9 mouse cellular contexts compared by ENCODE assay signal in the genomic region with DNA sequence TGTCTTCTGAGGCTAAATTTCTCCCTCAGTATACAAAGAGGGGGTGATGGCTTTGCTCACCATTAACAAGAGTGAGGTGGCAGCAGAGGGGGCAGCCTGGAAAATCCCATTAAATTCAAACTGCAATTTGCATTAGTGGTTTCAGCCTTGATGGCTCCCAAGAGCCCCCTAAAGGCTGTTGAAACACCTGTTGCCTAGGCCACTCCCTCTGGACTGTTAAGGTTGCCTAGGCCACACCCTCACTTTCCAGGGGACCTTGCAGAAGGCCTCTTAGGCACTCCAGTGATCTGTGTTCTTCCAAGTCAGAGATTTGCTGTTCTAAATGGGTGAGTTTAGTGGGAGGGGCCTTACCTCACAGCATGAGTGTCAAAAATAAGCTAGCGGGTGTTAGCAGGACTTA.
DNase-seq lines count a peak whose midpoint lies in the region; ATAC-seq lines count a peak whose summit lies in the region.
"Had no signal": no experiment of that assay in that cellular context is flagged by ENCODE, and none has a peak within 500 bp of the region (broad histone marks: within the 10 kb centered on the region; RNA-seq: fewer than 3 reads in every experiment).

No protein-coding gene starts in this region.

- WGBS in embryonic facial prominence, embryonic 15.5 days: 82% methylated on average over 1 of the region's 1 CpGs
- 62% methylated on average over 1 of the region's 1 CpGs for WGBS in limb, embryonic 13.5 days
- 74% methylated on average over 1 of the region's 1 CpGs for WGBS in stomach, embryonic 16.5 days

- 0 out of 2 replicates have a peak, but pooled peaks have one; percentile 66 for ATAC-seq in embryonic facial prominence, embryonic 15.5 days (ENCODE audit: insufficient number of reproducible peaks, low FRiP score, low TSS enrichment, low read depth)
- 0 out of 2 replicates have a peak, but pooled peaks have one; percentile 26 for ATAC-seq in limb, embryonic 13.5 days (ENCODE audit: low FRiP score, low read depth)
- ATAC-seq in stomach, embryonic 16.5 days (ENCODE audit: insufficient read depth, low FRiP score): 0 out of 2 replicates have a peak, but pooled peaks have one; percentile 27

- H3K27me3 ChIP-seq in embryonic facial prominence, embryonic 15.5 days: no peaks in the 10 kb centered on the region
- H3K27me3 ChIP-seq in limb, embryonic 13.5 days: peaks cover 7% of the 10 kb centered on the region; the same call in 1 of the 2 replicates
- H3K27me3 ChIP-seq in stomach, embryonic 16.5 days (ENCODE audit: control insufficient read depth, insufficient read depth, low read length): no peaks in the 10 kb centered on the region
- H3K27me3 ChIP-seq: limb, embryonic 15.5 days had no signal

- peaks cover 52% of the 10 kb centered on the region for H3K4me1 ChIP-seq in embryonic facial prominence, embryonic 15.5 days
- H3K4me1 ChIP-seq in limb, embryonic 13.5 days: peaks cover 59% of the 10 kb centered on the region
- H3K4me1 ChIP-seq in stomach, embryonic 16.5 days (ENCODE audit: control insufficient read depth, insufficient read depth, low read length): peaks cover 10% of the 10 kb centered on the region

- no peak overlapping the region for H3K9ac ChIP-seq in embryonic facial prominence, embryonic 15.5 days
- no peak overlapping the region for H3K9ac ChIP-seq in limb, embryonic 13.5 days
- no peak overlapping the region for H3K9ac ChIP-seq in stomach, embryonic 16.5 days (ENCODE audit: low read length)
- H3K9ac ChIP-seq: limb, embryonic 15.5 days had no signal

- no peaks in the 10 kb centered on the region for H3K9me3 ChIP-seq in embryonic facial prominence, embryonic 15.5 days (replicated peaks)
- no peaks in the 10 kb centered on the region for H3K9me3 ChIP-seq in limb, embryonic 13.5 days
- no peaks in the 10 kb centered on the region for H3K9me3 ChIP-seq in stomach, embryonic 16.5 days (replicated peaks; ENCODE audit: control insufficient read depth, low read length)
- H3K9me3 ChIP-seq: limb, embryonic 15.5 days had no signal

- DNase-seq in lung, adult 18-20 months: peak; percentile 40 to 69
- DNase-seq in lung, postnatal 4 days: no peak
- DNase-seq in left cerebral cortex, adult 18-20 months (ENCODE audit: low spot score in 2 of 2): no peak
- no peak for DNase-seq in gastrocnemius, adult 18-20 months (ENCODE audit: low spot score)
- DNase-seq: embryo, embryonic 11 days had no signal

- no peak overlapping the region for H3K27ac ChIP-seq in embryonic facial prominence, embryonic 15.5 days (replicated peaks)
- H3K27ac ChIP-seq in limb, embryonic 13.5 days: peak overlapping the region; percentile 15
- no peak overlapping the region for H3K27ac ChIP-seq in stomach, embryonic 16.5 days (ENCODE audit: low read length)

- no peaks in the 10 kb centered on the region for H3K36me3 ChIP-seq in embryonic facial prominence, embryonic 15.5 days
- no peaks in the 10 kb centered on the region for H3K36me3 ChIP-seq in limb, embryonic 13.5 days
- no peaks in the 10 kb centered on the region for H3K36me3 ChIP-seq in stomach, embryonic 16.5 days (ENCODE audit: control insufficient read depth, insufficient read depth, low read length)
- H3K36me3 ChIP-seq: limb, embryonic 15.5 days had no signal

- H3K4me3 ChIP-seq in embryonic facial prominence, embryonic 15.5 days (replicated peaks): no peak overlapping the region
- no peak overlapping the region for H3K4me3 ChIP-seq in limb, embryonic 13.5 days
- no peak overlapping the region for H3K4me3 ChIP-seq in stomach, embryonic 16.5 days (replicated peaks; ENCODE audit: low read length)
- H3K4me3 ChIP-seq: limb, embryonic 15.5 days had no signal

- no peak overlapping the region for H3K4me2 ChIP-seq in embryonic facial prominence, embryonic 15.5 days (replicated peaks)
- no peak overlapping the region for H3K4me2 ChIP-seq in limb, embryonic 13.5 days (replicated peaks)
- H3K4me2 ChIP-seq in stomach, embryonic 16.5 days (ENCODE audit: low read depth, low read length): no peak overlapping the region
- H3K4me2 ChIP-seq: limb, embryonic 15.5 days had no signal

Comparison
In these comparisons a context has a peak if more than half of its experiments do, and no peak if none do; other contexts are left out.
1. DNase-seq: peak in lung, adult 18-20 months (2 of 2); none in lung, postnatal 4 days (0 of 2), left cerebral cortex, adult 18-20 months (0 of 2) and gastrocnemius, adult 18-20 months (single experiment).
2. Peak in every context shown above with its lines, with median percentiles within 50 percentile points of each other: ATAC-seq.